Mouse (Mus musculus) left cerebral cortex, postnatal 14 days (tissue): ENCODE measurements around the gene Gpr87. TPM values are rescaled to one million over a fixed set of nuclear protein-coding genes. Genes with fewer than 3 reads are reported as not detected.
"Not testable (repeated sequence)": the region's sequence is repeated elsewhere in the genome, so short reads cannot be mapped to it uniquely, and the experiment has no call there.

Experiments
- DNase-seq, 2 experiments: peaks; one replicate each; pipeline ENCODE4 v3.0.0; 2021 to 2022; ENCODE audit warnings: low spot score in 2 of 2, mixed read lengths in 1 of 2
- intact Hi-C: fragments of 180-260 bp; cut with DNase I; formaldehyde crosslinking; loops from one replicate; pipeline ENCODE4 v1.15.1; 2025
- total RNA-seq, 2 experiments: library from RNA; stranded (reverse); gene quantifications; 2 replicates each; pipeline ENCODE4 v1.2.3; 2021

Gpr87 gene
- total RNA-seq, 2 experiments from 2014 or later, result not detected

DNA sequence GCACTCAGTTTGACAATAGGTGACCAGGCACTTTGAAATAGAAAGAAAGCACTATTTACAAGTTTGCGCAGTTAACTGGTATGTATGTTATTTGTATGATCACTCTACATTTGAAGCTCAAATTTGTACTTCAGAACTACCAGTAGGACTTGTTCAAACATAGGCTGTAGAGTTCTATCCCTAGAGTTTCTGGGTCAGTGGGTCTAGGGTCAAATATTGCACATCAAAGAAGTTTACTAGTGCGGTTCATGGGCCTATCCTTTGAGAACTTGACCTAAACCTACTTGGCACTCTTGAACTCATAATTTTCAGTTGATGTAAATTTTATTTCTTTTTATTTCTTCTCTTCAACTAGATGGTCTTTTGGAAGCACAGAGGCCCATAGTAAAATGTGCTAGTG is 44.3 kb downstream of the Gpr87 start:
- DNase-seq, result no peak
- intact Hi-C loops, result no loop called here

DNA sequence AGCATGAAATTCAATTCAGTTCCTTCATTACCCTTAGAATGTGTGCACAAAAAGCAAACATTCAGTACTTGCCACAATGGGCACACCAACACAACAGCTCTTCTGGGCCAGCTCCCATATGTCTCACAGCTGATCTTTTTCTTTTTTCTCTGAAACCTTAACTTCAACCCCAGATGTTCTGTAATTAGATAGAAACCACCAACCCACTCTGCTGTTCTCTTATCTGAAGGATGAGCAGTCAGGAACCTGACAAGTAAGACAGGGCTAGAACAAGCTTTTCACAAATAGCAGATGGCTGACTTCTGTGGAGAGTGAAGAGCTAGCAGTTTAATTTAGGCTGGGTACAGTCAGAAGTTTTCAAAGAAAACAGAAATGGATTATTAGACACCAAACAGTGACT is 45.3 kb downstream of the Gpr87 start:
- DNase-seq, result peak in 1 of 2 experiments; percentile 31
- intact Hi-C loops, result no loop called here

GRCm38 (mm10) chr3:59145194-59145593 is 49.7 kb downstream of the Gpr87 start:
- intact Hi-C loops, result no loop called here
- DNase-seq, result no peak

GRCm38 (mm10) chr3:59141507-59142305 is 53.2 kb downstream of the Gpr87 start:
- intact Hi-C loops, result no loop called here
- no peak for DNase-seq

DNA sequence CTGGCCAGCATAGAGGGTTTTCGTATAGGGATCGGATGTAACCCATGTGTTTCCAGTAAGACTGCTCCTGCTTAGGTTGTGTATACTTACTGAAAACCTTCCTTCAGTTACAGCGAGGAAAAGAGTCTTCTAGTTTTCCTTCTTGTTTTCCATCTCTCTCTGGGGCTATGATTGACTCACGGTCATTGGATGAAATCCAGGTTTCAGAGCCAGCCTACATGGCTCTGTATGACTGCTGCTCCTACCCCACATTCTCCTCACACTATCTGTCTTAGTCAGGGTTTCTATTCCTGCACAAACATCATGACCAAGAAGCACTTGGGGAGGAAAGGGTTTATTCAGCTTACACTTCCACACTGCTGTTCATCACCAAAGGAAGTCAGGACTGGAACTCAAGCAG is 54.0 kb downstream of the Gpr87 start:
- intact Hi-C loops, DNase-seq: not testable (repeated sequence)

GRCm38 (mm10) chr3:59140115-59140514 is 54.8 kb downstream of the Gpr87 start:
- intact Hi-C loops, result no loop called here
- no peak for DNase-seq

DNA sequence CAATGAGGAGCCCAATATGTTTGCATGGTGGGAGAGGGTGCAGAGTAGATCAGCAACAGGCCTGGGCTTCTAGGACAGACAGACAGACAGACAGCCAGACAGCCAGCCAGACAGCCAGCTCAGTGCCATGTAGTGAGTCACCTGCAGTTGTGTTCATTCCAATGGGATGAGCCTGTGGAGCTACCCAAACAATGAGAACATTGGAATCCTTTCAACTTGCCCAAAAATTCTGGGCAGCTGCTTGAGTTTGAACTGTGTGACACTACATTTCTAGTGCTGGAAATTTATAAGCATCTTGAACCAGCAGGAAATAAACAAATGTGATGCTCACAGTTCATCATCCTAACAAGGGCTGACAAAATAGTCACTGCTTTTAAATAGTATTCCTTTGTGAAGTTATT is 55.3 kb downstream of the Gpr87 start:
- no peak for DNase-seq
- intact Hi-C loops, result no loop called here

GRCm38 (mm10) chr3:59138946-59139468 is 55.9 kb downstream of the Gpr87 start:
- intact Hi-C loops, result no loop called here
- no peak for DNase-seq

GRCm38 (mm10) chr3:59135911-59136653 is 58.8 kb downstream of the Gpr87 start:
- peak in 1 of 2 experiments; percentile 73 for DNase-seq
- intact Hi-C loops, result no loop called here

DNA sequence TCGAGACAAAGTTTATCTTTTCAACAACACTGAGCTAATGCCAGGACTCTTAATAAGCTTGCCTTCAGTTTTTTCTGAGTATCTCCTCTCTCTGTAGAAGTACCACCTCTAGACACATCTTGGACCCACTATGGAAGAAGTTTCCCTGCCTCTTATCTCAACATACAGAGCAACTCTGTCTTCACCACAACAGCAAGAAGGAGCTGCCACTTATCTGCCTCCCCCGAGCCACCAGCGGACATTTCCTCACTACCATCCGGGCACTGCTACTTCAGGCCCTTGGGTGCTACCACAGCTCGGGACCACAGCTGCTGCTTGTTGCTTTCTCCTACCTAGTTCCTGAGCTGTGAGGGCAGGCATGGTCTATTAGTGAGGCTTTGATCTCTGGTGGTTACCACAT is 61.7 kb downstream of the Gpr87 start:
- intact Hi-C loops, result loop anchor here (5.0 kb wide), 1 partner anchor 979 kb away; no protein-coding TSS in a partner anchor
- no peak for DNase-seq

DNA sequence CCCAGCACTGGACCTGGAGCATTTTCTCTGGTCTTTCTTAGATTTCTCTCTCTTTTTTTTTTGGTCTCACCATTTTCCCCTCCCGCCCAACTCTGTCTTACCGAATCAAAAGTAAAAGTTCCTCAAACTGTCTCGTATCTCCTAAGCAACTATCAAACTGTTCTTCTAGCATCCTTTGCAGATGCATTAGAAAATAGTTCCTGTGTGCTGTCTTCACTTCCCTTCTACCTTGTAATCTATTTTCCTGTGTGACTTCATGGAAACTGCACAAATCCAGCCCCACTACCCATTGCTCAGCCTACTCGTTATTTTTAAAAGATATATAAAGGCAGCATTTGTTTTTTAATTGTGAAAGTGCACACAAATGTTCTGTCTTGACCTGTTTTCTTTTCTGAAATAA is 62.9 kb downstream of the Gpr87 start:
- intact Hi-C loops, result loop anchor here (5.0 kb wide), 1 partner anchor 980 kb away; no protein-coding TSS in a partner anchor

DNA sequence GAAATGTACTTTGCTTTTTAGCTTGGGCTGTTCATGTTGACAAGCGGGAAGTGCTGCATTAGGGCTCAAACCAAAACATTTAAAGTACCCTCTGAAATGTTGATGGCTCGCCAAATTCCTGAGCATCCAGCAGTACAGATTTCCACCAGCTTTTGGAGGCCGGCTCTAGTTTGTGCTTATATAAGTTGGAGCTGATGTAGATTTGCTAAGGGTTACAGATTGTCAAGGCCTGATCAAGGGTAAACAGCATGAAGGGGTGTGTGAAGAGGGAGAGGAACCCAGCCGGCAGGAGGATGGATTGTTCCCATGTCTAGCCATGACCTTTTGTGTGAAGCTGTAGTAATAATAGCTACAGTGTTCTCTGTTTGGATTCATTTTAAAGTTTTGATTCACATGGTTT is 63.8 kb downstream of the Gpr87 start:
- intact Hi-C loops, result loop anchor here (5.0 kb wide), 1 partner anchor 981 kb away; no protein-coding TSS in a partner anchor
- DNase-seq, result no peak

More for the DNA sequence above, 62.9 kb downstream of the Gpr87 start:
- no peak for DNase-seq

DNA sequence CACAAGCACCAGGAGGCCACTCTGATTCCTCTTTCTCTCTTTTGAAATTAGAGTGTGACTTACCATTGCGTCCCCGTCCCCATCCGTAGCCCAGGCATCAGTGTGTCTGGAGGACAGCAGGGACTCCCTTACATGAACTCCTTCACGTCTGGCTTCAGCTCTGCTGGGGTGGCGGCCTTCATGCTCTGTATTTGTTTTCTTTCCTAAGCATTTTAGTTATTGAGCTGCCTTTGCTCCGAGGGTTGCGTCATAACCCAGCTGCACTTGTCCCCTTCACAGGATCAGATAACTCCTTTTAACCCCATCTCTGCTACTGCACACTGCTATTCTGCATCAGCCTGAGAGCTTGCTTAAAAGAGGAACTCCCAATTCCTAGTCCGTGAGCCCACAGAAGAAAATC is 64.5 kb downstream of the Gpr87 start:
- intact Hi-C loops, result loop anchor here (5.0 kb wide), 1 partner anchor 982 kb away; no protein-coding TSS in a partner anchor
- no peak for DNase-seq

- no peak for DNase-seq
- intact Hi-C loops, result loop anchor here (10.0 kb wide), 1 partner anchor 625 kb away; no protein-coding TSS in a partner anchor
These were observed 65.4 kb downstream of the Gpr87 start for GRCm38 (mm10) chr3:59129547-59129946.

Other genes with a start within 250 kb of the Gpr87 start
- 10 to 100 TPM; 32.4 to 33.0 TPM for gene Med12l, start 189.3 kb downstream of the Gpr87 start, total RNA-seq
- gene Gpr171, start 93.3 kb downstream of the Gpr87 start, total RNA-seq, result not detected
- gene P2ry14, start 41.5 kb downstream of the Gpr87 start, total RNA-seq, result 1 to 10 TPM; 1.9 to 2.7 TPM
- gene P2ry13, start 15.8 kb upstream of the Gpr87 start, total RNA-seq, result 10 to 100 TPM; 11.6 to 14.4 TPM
- 10 to 100 TPM; 70.6 to 76.3 TPM for gene P2ry12, start 67.8 kb upstream of the Gpr87 start, total RNA-seq
- gene Igsf10, start 149.3 kb upstream of the Gpr87 start, total RNA-seq, result 1 to 10 TPM; 3.3 to 3.7 TPM